Mouse (Mus musculus): ENCODE data around the gene Mbd6. TPM values are rescaled to one million over a fixed set of nuclear protein-coding genes. Genes with fewer than 3 reads are reported as not detected.

Gene Mbd6
- polyA plus RNA-seq, 1 experiment from 2014 or later, result 17.9 TPM

GRCm38 (mm10) chr10:127250810-127251209 lies 38.0 kb downstream of the Mbd6 start:
- no peak for ATAC-seq (ENCODE audit: low FRiP score)
- 85% methylated on average over 5 of the region's 5 CpGs for WGBS
- no peak overlapping the region for H3K27ac ChIP-seq
- H3K4me2 ChIP-seq (replicated peaks), result no peak overlapping the region
- H3K27me3 ChIP-seq, result no peaks in the 10 kb centered on the region
- H3K9me3 ChIP-seq (replicated peaks), result no peaks in the 10 kb centered on the region
- no peak overlapping the region for H3K4me3 ChIP-seq
- no peak overlapping the region for H3K9ac ChIP-seq
- H3K4me1 ChIP-seq, result no peaks in the 10 kb centered on the region
- H3K36me3 ChIP-seq, result peaks cover 22% of the 10 kb centered on the region

DNA sequence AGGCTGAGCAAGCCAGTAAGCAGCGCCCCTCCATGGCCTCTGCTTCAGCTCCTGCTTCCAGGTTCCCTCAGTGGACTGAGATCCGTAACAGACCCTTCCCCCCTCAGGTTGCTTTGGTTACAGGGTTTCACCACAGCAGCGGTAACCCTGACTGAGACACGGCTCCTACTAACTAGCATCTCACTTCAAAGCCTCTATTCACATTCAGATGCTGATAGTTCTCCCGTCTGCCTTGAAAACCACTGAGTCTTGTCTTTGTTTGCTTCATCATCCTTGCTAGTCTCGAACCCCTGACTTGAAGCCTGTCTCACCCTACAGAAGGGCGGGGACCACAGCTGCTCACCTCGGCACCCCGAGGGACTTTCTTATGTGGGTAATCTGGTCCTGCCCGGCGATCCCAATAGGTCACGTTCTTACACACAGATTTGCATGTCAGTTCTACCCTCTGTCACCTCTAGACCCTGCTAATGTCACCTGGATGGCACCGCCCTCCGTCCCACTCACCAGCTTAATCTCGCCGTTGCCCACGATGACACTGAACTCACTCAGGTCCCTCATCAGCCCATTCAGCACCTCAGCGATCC lies 50.5 kb downstream of the Mbd6 start:
- peaks cover 83% of the 10 kb centered on the region for H3K36me3 ChIP-seq
- no peak overlapping the region for H3K27ac ChIP-seq
- ATAC-seq (ENCODE audit: low FRiP score), result no peak
- H3K27me3 ChIP-seq, result no peaks in the 10 kb centered on the region
- no peak overlapping the region for H3K9ac ChIP-seq
- H3K4me2 ChIP-seq (replicated peaks), result no peak overlapping the region
- 66% methylated on average over 18 of the region's 18 CpGs for WGBS
- H3K4me1 ChIP-seq, result peaks cover 6% of the 10 kb centered on the region; the same call in 1 of the 2 replicates
- H3K9me3 ChIP-seq (replicated peaks), result no peaks in the 10 kb centered on the region
- no peak overlapping the region for H3K4me3 ChIP-seq

- Histone ChIP-seq H3K4me3 (no peak overlapping the region), H3K9ac (no peak overlapping the region), H3K9me3 (replicated peaks) (no peaks in the 10 kb centered on the region), H3K27me3 (no peaks in the 10 kb centered on the region), H3K4me1 (peaks cover 6% of the 10 kb centered on the region; the same call in 1 of the 2 replicates), H3K27ac (no peak overlapping the region), H3K36me3 (peaks cover 70% of the 10 kb centered on the region), H3K4me2 (replicated peaks) (no peak overlapping the region)
- peak; percentile 40; the same call in 1 of the 2 replicates for ATAC-seq (ENCODE audit: low FRiP score)
- 31% methylated on average over 9 of the region's 9 CpGs for WGBS
Measured at GRCm38 (mm10) chr10:127236541-127236940, 52.3 kb downstream of the Mbd6 start.

DNA sequence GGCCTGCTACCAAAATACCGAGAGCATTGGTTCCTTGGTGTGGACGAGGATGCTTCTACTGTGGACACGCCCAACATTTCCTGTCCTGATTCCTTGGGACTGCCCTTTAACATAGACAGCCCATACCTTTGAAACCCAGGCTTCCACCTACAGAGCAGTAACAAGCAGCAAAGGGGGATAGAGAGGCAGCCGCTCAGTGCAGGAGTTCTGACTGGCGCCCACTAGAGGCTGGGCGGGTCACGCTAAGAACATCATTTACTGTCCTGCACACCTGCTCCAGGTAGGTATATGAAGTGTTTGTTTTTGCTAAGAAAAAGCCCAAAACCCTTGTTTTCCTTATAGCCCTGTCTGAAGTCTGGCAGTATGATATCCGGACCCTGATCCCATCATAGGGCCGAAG lies 55.7 kb downstream of the Mbd6 start:
- ATAC-seq (ENCODE audit: low FRiP score), result no peak
- Histone ChIP-seq H3K27me3 (no peaks in the 10 kb centered on the region), H3K4me3 (no peak overlapping the region), H3K27ac (no peak overlapping the region), H3K9me3 (replicated peaks) (no peaks in the 10 kb centered on the region), H3K4me2 (replicated peaks) (no peak overlapping the region), H3K4me1 (peaks cover 6% of the 10 kb centered on the region; the same call in 1 of the 2 replicates), H3K36me3 (peaks cover 61% of the 10 kb centered on the region), H3K9ac (no peak overlapping the region)
- 87% methylated on average over 9 of the region's 9 CpGs for WGBS

Other genes starting within 250 kb of the Mbd6 start
- 31.8 and 34.9 TPM in 2 replicates for gene Mettl1, start 247.6 kb downstream of the Mbd6 start, polyA plus RNA-seq (2016; fragmentation: Nextera tagmentation; extraction: Ambion mirVana)
- gene Eef1akmt3, start 247.5 kb downstream of the Mbd6 start, polyA plus RNA-seq (2016; fragmentation: Nextera tagmentation; extraction: Ambion mirVana), result 0.22 and 0.34 TPM in 2 replicates
- 0.25 TPM in 1 of 2 replicates, not detected in the other for gene Cyp27b1, start 240.8 kb downstream of the Mbd6 start, polyA plus RNA-seq (2016; fragmentation: Nextera tagmentation; extraction: Ambion mirVana)
- 5.4 and 6.1 TPM in 2 replicates for gene March9, start 228.8 kb downstream of the Mbd6 start, polyA plus RNA-seq (2016; fragmentation: Nextera tagmentation; extraction: Ambion mirVana)
- 1,725 and 1,814 TPM in 2 replicates for gene Cdk4, start 225.5 kb downstream of the Mbd6 start, polyA plus RNA-seq (2016; fragmentation: Nextera tagmentation; extraction: Ambion mirVana)
- gene Tspan31, start 218.8 kb downstream of the Mbd6 start, polyA plus RNA-seq (2016; fragmentation: Nextera tagmentation; extraction: Ambion mirVana), result 141 and 148 TPM in 2 replicates
- 1.7 and 2.0 TPM in 2 replicates for gene Agap2, start 213.7 kb downstream of the Mbd6 start, polyA plus RNA-seq (2016; fragmentation: Nextera tagmentation; extraction: Ambion mirVana)
- 118 TPM in 2 replicates for gene Os9, start 167.9 kb downstream of the Mbd6 start, polyA plus RNA-seq (2016; fragmentation: Nextera tagmentation; extraction: Ambion mirVana)
- gene B4galnt1, start 123.8 kb downstream of the Mbd6 start, polyA plus RNA-seq (2016; fragmentation: Nextera tagmentation; extraction: Ambion mirVana), result 21.6 and 25.8 TPM in 2 replicates
- gene Slc26a10, start 108.4 kb downstream of the Mbd6 start, polyA plus RNA-seq (2016; fragmentation: Nextera tagmentation; extraction: Ambion mirVana), result 1.2 and 2.2 TPM in 2 replicates
- gene Arhgef25, start 98.9 kb downstream of the Mbd6 start, polyA plus RNA-seq (2016; fragmentation: Nextera tagmentation; extraction: Ambion mirVana), result 52.2 and 61.4 TPM in 2 replicates
- 199 and 203 TPM in 2 replicates for gene Dtx3, start 93.3 kb downstream of the Mbd6 start, polyA plus RNA-seq (2016; fragmentation: Nextera tagmentation; extraction: Ambion mirVana)
- gene Pip4k2c, start 77.4 kb downstream of the Mbd6 start, polyA plus RNA-seq (2016; fragmentation: Nextera tagmentation; extraction: Ambion mirVana), result 23.2 and 24.9 TPM in 2 replicates
- gene Kif5a, start 25.7 kb downstream of the Mbd6 start, polyA plus RNA-seq (2016; fragmentation: Nextera tagmentation; extraction: Ambion mirVana), result 70.0 and 76.6 TPM in 2 replicates
- gene Dctn2, start 22.6 kb downstream of the Mbd6 start, polyA plus RNA-seq (2016; fragmentation: Nextera tagmentation; extraction: Ambion mirVana), result 234 and 240 TPM in 2 replicates
- 142 and 152 TPM in 2 replicates for gene Mars, start 22.8 kb upstream of the Mbd6 start, polyA plus RNA-seq (2016; fragmentation: Nextera tagmentation; extraction: Ambion mirVana)
- gene Arhgap9, start 32.9 kb upstream of the Mbd6 start, polyA plus RNA-seq (2016; fragmentation: Nextera tagmentation; extraction: Ambion mirVana), result 2.0 and 2.2 TPM in 2 replicates
- gene Gli1, start 53.0 kb upstream of the Mbd6 start, polyA plus RNA-seq (2016; fragmentation: Nextera tagmentation; extraction: Ambion mirVana), result 3.7 and 4.8 TPM in 2 replicates
- gene Inhbe, start 65.4 kb upstream of the Mbd6 start, polyA plus RNA-seq (2016; fragmentation: Nextera tagmentation; extraction: Ambion mirVana), result 0.08 TPM in 1 of 2 replicates, not detected in the other
- gene Inhbc, start 81.4 kb upstream of the Mbd6 start, polyA plus RNA-seq (2016; fragmentation: Nextera tagmentation; extraction: Ambion mirVana), result not detected in 2 replicates
- gene R3hdm2, start 91.3 kb upstream of the Mbd6 start, polyA plus RNA-seq (2016; fragmentation: Nextera tagmentation; extraction: Ambion mirVana), result 39.1 and 41.4 TPM in 2 replicates
- 2.2 and 4.8 TPM in 2 replicates for gene Stac3, start 212.7 kb upstream of the Mbd6 start, polyA plus RNA-seq (2016; fragmentation: Nextera tagmentation; extraction: Ambion mirVana)
- gene Ndufa4l2, start 225.9 kb upstream of the Mbd6 start, polyA plus RNA-seq (2016; fragmentation: Nextera tagmentation; extraction: Ambion mirVana), result 7.7 and 8.4 TPM in 2 replicates
- gene Shmt2, start 233.4 kb upstream of the Mbd6 start, polyA plus RNA-seq (2016; fragmentation: Nextera tagmentation; extraction: Ambion mirVana), result 67.1 and 67.5 TPM in 2 replicates
- 101 and 109 TPM in 2 replicates for gene Nxph4, start 245.5 kb upstream of the Mbd6 start, polyA plus RNA-seq (2016; fragmentation: Nextera tagmentation; extraction: Ambion mirVana)

All from hindbrain, embryonic 12.5 days (tissue).